Mouse (Mus musculus) monocyte, adult 2 months (primary cell): ENCODE data around the gene Cyb5r3.
A peak's percentile ranks its signal among the peaks of the same experiment; 100 is the strongest.

Experiments
- DNase-seq, 2 experiments: peaks; one replicate each; pipeline ENCODE4 v3.0.0; 2022; ENCODE audit warnings: low spot score in 2 of 2, low read depth in 1 of 2

The Cyb5r3 gene

GRCm38 (mm10) chr15:83169772-83170722, 2.3 kb downstream of the Cyb5r3 start:
- DNase-seq, result no peak

- no peak for DNase-seq
These were observed 3.3 kb downstream of the Cyb5r3 start for GRCm38 (mm10) chr15:83168875-83169771.

DNA sequence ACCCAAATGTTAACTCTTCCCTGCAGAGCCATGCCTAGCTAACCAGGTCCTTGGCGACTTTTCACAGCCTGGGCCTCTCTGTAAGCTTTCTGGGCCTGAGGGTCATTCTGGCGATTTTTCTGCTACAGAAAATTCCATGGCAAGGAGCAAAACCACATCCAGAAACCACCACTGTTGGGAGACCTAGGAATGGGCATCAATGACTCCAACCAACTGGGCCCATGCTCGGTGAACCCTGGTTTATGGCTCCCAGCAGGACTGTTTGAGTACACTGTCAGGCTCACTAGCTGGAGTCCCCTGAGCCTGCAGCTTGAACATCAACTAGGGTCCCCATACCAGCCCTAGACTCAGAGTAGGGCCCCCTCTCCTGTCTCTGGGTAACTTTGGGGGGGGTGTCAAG, 4.1 kb downstream of the Cyb5r3 start:
- DNase-seq, result no peak

GRCm38 (mm10) chr15:83167550-83168065, 4.8 kb downstream of the Cyb5r3 start:
- DNase-seq, result no peak

- DNase-seq, result no peak
These were observed 5.3 kb downstream of the Cyb5r3 start for GRCm38 (mm10) chr15:83167126-83167525.

DNA sequence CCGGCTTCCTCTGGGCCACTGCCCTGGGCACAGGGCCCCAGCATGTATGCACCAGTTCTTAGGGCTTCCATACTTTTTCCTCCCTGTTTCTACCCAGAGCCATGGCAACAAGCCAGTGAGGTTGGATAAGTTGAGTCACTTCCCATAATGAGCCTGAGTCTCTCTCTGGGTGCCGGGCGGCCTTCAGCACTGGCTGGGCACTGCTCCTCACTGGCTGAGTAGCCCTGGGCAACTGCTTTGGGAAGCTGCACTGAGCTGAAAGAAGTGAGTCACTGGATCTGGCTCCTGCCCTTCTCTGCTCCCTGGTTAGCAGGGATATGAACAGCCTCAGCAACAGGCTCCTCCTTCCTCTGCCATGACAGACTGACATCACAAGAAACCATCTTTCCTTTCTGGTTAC, 5.8 kb downstream of the Cyb5r3 start:
- DNase-seq, result no peak

DNA sequence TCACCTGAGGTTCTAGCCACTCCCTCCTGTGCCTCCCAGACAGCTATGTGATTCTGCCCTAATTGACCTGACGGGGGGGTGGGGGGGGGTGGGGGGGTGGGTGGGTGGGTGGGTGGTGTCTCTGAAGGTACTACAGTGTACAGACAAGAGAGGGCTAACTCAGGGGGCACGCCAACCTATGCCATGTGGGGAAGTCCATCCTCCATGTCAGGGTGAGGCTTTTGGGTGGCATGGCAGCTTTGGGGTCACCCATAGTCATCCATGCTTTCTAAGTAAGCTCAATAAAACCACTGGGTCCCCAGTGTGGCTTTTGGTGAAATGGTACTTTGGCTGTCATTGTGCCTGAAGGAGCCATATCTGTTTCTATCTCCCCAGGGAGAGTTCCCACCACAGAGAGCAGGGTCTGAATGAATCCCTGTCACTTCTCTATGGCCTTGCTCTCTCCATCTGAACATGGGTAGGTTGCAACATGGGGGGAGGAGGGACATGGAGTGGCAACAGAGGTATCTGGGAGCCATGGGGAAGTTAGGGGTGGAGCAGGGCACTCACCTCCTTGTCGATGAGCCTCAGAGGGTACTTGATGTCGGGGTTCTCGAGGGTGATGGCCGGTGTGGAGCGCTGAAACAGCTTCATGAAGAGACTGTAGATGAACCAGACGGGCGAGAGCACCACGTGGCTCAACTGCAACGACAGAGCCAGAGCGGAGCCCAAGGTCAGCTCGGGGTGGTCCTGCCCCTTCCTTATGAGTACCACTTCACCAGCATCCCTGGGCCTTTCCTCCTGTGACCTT, 6.7 kb downstream of the Cyb5r3 start:
- DNase-seq, result no peak

- DNase-seq, result no peak
These were observed 7.4 kb downstream of the Cyb5r3 start for GRCm38 (mm10) chr15:83164971-83165471.

DNA sequence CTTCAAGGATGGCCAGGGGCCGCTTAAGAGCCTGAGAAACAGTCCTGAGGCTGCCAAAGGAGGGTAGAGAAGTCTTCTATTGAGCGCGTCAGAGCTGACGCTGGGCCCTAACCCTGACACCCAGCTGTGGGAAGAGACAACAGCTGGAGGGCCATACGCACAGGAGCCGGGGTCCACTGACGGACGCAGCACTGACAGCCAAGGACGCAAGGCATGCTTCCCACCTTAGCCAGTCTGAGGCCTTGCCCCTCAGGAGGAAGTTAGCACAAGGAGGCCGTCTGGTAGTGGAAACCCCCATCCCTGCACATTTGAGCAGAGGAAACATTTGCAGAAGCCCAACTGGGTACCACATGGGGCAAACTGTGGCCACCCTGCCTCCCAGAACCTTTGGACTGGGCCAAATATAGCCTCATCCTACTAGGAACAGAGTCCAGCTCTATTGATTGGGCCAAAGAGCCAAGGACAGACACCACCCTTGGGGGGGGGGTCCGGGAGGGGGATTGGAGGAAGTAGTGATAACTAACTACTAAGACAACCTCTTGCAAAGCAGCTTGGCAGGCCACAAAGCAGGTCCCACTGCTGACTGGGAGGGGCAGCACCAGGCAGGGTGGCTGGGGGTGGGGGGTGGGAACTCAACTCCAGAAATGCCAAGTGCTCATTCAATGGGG, 9.4 kb downstream of the Cyb5r3 start:
- no peak for DNase-seq

DNA sequence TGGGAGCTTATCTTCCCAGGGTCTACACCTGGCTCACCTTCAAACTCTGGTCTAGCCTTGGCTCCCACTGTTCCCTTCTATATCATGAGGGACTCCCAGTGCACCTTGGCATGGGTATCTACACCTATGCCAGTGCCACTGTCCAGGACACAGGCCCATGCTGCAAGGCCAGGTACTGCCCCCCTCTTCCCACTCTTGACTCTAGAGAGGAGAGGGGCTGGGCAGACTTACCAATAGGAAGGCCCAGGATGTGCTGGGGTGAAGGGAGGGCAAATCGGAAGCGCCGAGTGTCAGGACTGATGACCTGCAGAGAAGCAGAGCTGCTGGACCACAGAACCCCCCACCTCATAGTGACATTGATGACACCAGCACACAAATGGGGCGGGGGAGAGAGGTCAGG, 10.4 kb downstream of the Cyb5r3 start:
- no peak for DNase-seq

DNA sequence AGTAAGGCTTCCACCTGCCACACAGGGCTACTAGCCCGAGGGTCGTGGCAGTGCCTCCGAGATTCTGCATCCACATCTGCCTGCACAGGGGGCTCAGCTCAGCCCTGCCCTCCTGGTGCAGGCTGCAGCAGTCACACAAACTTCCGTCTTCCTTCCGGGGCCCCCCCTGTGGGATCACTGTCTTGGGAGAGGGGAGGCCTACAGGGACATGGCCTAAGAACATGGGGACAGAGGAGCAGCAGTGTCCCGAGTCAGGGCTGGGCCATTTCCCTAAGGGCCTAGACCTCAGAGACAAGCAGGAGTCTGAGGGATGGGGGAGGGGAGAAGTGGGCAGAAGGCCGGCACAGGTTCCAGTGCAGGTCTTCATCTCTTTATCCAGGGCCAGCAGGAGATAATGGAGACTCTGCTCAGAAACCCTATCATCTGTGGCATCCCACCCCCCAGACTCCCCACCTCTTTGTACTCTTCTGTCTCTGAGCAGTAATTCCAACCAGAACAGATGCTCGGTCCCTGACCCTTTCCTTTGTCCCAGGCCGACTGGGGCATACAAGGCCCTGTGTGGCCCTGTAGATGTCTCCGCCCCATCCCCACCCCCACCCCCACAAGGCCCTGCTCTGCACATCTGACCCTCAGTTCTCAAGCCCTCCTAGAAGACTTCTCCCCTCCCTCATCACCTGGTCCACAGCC, 11.2 kb downstream of the Cyb5r3 start:
- DNase-seq, result no peak

DNA sequence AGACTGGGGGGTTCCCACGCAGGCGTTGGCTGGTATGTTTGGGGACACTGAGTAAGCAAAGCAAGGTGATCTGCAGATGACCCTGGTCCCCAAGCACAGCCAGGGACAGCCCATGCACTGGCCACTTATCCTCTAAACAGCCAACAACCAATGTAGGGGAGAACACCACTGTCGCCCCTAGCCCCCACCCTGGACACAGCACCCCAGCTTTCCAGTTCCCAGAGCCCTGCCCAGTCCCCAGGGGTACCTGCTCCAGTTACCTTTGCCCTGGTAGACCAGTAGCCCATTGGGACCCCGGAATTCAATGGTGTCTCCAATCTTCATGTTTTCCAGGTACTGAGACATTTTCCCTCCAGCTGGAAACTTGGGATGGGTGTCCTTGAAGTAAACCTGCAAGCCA, 11.8 kb downstream of the Cyb5r3 start:
- DNase-seq, result no peak

GRCm38 (mm10) chr15:83159823-83160222, 12.6 kb downstream of the Cyb5r3 start:
- no peak for DNase-seq

DNA sequence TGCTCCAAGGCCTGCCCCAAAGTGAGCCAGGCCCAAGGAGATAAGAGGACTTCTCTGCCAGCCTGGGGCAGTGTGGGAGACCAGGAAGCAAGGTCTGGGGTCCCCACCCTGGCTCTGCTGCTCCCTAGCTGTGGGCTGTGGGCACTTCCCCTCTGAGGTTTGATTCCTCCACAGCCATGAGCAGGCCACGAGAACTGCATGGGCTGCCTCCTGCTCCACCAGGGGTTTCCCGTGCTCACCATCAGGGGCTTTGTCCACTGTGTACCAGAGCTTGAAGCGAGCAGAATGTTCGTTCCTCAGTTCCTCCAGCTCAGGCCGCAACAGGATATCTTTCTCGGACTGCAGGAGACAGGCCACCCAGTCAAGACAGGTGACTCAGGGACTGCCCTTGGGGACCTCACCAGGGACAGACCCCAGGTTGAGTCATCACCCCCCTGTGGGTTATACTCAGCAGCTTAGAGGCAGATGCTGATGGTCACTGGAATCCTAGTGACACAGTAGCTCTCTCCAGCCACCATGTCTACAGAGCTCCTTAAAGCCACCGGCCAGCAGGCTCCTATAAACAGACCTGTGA, 13.7 kb downstream of the Cyb5r3 start:
- no peak for DNase-seq

DNA sequence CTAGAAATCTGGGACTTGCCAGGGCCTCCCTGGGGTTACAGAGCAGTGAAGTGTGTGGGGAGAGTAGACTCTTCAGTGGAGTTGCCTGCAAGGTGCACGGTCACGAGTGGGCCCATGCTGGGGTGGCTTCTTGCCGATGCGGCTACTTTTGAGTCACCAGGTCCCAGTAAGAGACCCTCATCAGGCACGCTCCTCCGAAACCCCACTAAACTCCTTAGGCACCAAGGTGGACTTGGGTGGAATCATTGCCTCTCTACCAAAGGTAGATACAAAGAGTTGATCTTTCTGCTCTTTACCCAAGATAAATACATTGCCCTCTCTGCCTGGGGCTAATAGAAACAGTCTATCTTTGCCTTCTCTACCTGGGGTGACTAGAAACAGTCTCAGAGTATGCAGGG, 14.7 kb downstream of the Cyb5r3 start:
- DNase-seq, result no peak

- DNase-seq, result peak in 1 of 2 experiments; percentile 54
These were observed 15.3 kb downstream of the Cyb5r3 start for GRCm38 (mm10) chr15:83156929-83157666.

DNA sequence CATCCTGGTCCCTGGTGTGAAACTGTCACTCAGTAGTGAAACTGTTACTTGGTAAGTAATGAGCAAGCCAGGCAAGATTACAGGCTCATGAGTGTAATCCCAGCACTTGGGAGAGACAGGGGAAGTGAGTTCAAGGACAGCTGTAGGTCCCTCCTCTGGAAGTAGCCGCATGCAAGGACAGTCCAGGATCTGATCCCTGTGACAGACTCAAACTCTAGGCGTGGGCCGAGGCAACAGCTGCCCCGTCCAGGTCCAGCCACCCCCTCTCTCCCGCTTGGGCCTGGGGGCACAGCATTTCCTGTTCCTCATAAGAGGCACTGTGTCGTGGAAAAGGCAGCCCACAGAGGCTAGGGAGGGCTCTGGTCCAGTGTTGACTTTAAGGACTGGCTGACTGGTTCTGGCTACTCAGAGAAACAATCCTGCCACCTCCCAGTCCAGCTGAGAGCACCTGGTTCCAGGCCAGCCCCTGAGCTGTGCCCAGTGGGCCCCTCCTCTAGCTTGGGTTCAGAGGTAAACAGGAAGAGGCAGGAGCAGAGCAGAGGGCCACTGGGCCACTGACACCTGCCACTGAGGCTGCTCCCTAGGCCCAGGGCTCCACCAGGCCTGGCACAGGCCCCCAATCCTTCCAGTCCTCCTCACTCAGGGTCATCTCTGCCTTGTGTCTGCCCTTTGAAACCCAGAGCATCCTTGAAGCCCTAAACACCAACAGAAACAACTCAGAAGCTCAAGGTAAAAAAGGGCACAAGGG, 16.5 kb downstream of the Cyb5r3 start:
- no peak for DNase-seq

DNA sequence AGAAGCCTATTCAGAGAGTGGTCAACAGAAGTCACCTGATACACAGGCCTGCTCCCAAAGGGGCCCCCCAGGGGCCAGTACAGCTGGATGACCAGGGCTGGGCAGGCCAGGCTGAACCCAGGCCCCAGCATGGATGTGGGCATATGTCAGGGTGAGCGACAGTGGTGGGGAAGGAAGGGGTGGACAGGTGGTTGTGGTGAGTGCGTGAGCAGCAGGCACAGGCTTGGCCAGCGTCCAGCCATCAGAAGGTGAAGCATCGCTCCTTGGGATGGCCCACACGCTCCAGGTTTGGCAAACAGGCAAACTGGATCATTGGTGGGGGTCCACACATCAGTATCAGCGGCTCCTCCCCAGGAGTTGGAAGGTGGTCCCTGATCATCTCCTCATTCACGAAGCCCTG, 18.1 kb downstream of the Cyb5r3 start:
- no peak for DNase-seq
